Mouse (Mus musculus) heart, embryonic 15.5 days (tissue): ENCODE data around the gene Slc30a4. TPM values are rescaled to one million over a fixed set of nuclear protein-coding genes. Genes with fewer than 3 reads are reported as not detected.
A peak's percentile ranks its signal among the peaks of the same experiment; 100 is the strongest.

Experiments used
- ATAC-seq: fragments of 200-750 bp; cut with Nextera tagmentation; replicated peaks from 2 replicates; pipeline ENCODE4 v1.8.0; 2017; ENCODE audit warnings: low read depth, moderate TSS enrichment; ENCODE audit not compliant: insufficient number of reproducible peaks, insufficient read depth, low FRiP score
- H3K27ac ChIP-seq: fragments of 300-500 bp; sonication (generic); 2 replicates; pipeline ENCODE4 v1.5.1; 2015; ENCODE audit warnings: mild to moderate bottlenecking, inconsistent platforms
- H3K27me3 ChIP-seq: fragments of 300-500 bp; sonication (generic); 2 replicates; pipeline ENCODE4 v1.6.1; 2015; ENCODE audit warnings: inconsistent platforms
- H3K36me3 ChIP-seq: fragments of 300-500 bp; sonication (generic); 2 replicates; pipeline ENCODE4 v1.6.1; 2015; ENCODE audit warnings: mild to moderate bottlenecking, inconsistent platforms
- H3K4me1 ChIP-seq: fragments of 300-500 bp; sonication (generic); replicated peaks from 2 replicates; pipeline ENCODE4 v1.6.1; 2015; ENCODE audit warnings: inconsistent platforms
- H3K4me2 ChIP-seq: fragments of 300-500 bp; sonication (generic); 2 replicates; pipeline ENCODE4 v1.6.1; 2015; ENCODE audit warnings: inconsistent platforms, mild to moderate bottlenecking, moderate library complexity
- H3K4me3 ChIP-seq: fragments of 300-500 bp; sonication (generic); 2 replicates; pipeline ENCODE4 v1.5.1; 2015; ENCODE audit warnings: mild to moderate bottlenecking, inconsistent platforms
- H3K9ac ChIP-seq: fragments of 300-500 bp; sonication (generic); 2 replicates; pipeline ENCODE4 v1.6.1; 2015; ENCODE audit warnings: mild to moderate bottlenecking, inconsistent platforms
- H3K9me3 ChIP-seq: fragments of 300-500 bp; sonication (generic); replicated peaks from 2 replicates; pipeline ENCODE4 v1.6.1; 2016; ENCODE audit warnings: inconsistent platforms
- WGBS: fragments of 180-500 bp; shearing (Covaris S2); methylation state at CpG from one replicate; pipeline ENCODE4 v1.1.7; 2015; ENCODE audit warnings: mixed read lengths; 5-methylcytosine and 5-hydroxymethylcytosine counted together
- polyA plus RNA-seq: library from polyadenylated mRNA; unstranded; fragments of >200 nt; fragmentation: Nextera tagmentation; extraction: Ambion mirVana; gene quantifications from 2 replicates; pipeline ENCODE4 v1.2.1, GENCODE M21; 2015

Slc30a4 gene
- polyA plus RNA-seq, 1 experiment from 2014 or later: 5.3 TPM

DNA sequence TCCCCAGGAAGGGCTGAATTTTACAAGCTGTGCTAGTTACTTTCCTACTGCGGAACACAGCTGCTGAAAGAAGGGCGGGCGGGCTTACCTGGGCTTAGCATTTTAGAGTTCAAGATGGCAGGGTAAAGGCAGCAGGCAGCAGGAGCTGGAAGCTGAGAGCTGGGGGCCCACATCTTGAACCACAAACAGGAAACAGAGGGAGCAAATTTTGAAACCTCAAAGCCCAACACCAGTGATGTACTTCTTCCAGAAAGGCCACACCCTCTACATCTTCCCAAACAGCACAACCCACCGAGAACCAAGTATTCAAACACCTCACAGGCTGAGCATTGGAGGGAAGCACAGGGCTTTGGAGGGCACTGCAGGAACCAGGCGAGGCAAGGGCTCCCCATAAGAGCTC is 29.6 kb downstream of the Slc30a4 start:
- 61% methylated on average over 5 of the region's 5 CpGs for WGBS
- Histone ChIP-seq H3K4me2 (no peak overlapping the region), H3K27ac (no peak overlapping the region), H3K4me1 (no peaks in the 10 kb centered on the region), H3K9ac (no peak overlapping the region), H3K4me3 (no peak overlapping the region), H3K27me3 (no peaks in the 10 kb centered on the region; the same call in 1 of the 2 replicates), H3K36me3 (no peaks in the 10 kb centered on the region), H3K9me3 (no peaks in the 10 kb centered on the region)
- no peak for ATAC-seq

DNA sequence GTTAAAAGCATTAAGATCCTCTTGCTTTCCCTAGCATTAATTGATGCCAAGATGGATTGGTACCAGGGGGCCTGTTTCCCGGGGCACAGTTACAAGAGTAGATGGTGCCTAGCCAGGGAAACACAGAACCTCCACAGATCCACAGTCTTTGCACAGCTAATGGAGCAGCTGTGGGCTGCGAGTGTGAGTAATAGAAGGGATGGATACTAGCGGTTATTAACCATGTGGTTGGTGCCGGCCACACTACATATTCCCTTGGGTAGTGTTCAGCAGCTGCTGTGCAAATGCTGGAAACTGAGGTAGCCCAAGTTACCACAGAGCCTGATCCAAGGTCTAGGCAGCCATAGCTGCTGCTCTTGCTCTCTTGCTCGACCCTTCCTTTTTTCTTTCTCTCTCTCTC is 30.7 kb downstream of the Slc30a4 start:
- H3K36me3 ChIP-seq: no peaks in the 10 kb centered on the region
- no peak for ATAC-seq
- H3K9ac ChIP-seq: no peak overlapping the region
- H3K9me3 ChIP-seq: no peaks in the 10 kb centered on the region
- H3K4me2 ChIP-seq: no peak overlapping the region
- H3K4me1 ChIP-seq: no peaks in the 10 kb centered on the region
- peaks cover 2% of the 10 kb centered on the region for H3K27me3 ChIP-seq
- no peak overlapping the region for H3K27ac ChIP-seq
- WGBS: 78% methylated on average over 5 of the region's 5 CpGs
- no peak overlapping the region for H3K4me3 ChIP-seq

DNA sequence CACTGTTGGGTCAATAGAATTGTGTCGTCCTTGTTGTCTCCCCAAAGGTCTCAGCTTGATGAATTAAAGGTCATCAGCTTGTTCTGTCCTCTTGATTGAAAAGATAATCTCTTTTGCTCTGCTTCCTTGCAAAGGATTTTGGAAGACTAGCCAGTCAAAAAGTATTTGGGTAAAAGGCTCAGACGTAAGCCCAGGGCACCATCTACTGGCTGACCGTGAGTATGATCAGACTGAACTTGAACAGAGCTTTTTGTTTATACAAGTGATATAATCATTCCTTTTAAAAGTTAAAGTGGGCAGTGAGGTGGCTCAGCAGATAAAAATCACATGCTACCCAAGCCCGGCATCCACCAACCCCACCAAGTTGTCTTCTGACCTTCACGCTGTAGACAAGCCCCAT is 34.6 kb downstream of the Slc30a4 start:
- no peak overlapping the region for H3K27ac ChIP-seq
- H3K4me1 ChIP-seq: 0 out of 2 replicates have a peak, but pooled peaks cover 2% of the 10 kb centered on the region
- H3K36me3 ChIP-seq: no peaks in the 10 kb centered on the region
- no peaks in the 10 kb centered on the region for H3K9me3 ChIP-seq
- H3K4me3 ChIP-seq: no peak overlapping the region
- 31% methylated on average over 5 of the region's 5 CpGs for WGBS
- H3K4me2 ChIP-seq: no peak overlapping the region
- no peak overlapping the region for H3K9ac ChIP-seq
- peaks cover 6% of the 10 kb centered on the region; the same call in 1 of the 2 replicates for H3K27me3 ChIP-seq
- no peak for ATAC-seq

DNA sequence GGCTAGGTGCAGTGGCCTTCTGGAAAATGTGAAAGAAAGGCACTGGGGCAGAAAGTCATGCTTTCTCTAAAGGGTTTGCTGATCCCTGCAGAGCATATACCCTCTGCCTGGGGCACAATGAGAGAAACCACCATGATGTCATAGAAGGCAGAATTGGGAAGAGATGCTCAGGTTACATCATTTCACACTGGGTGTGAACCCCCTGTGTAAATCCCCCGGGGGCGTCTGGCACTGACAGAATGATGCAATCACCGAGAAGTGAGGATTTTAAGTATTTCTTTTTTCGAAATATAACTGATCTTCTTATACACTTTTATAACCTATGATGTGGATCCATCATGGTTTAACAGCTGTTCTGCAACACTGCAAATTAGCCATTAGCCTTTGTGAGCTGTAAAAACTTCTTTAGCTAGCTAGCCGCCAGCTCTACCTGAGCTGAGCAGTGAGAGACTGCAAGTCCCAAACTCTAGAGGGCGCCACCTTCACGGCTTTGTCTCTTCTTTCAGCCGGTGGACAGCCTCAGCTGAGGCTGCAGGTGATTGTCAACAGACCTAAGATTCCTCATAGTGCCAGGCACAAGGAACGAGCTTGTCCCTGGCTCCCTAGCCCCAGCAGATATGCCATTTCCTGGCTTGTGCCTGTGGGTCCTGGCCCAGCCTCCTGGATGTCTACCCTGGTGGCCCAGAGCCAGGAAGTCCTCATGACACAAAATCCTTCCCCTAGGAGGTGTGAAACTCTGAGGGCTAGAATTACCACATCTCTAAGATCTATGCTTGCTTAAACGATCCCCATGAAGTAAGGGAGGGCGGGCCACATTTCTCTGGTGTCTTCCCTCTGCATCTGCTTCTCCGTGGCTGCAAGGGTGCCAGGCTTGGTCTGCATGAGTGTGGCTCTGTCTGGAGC is 36.2 kb downstream of the Slc30a4 start:
- H3K27ac ChIP-seq: no peak overlapping the region
- H3K27me3 ChIP-seq: peaks cover 6% of the 10 kb centered on the region; the same call in 1 of the 2 replicates
- 34% methylated on average over 12 of the region's 12 CpGs for WGBS
- no peak overlapping the region for H3K4me2 ChIP-seq
- H3K36me3 ChIP-seq: no peaks in the 10 kb centered on the region
- 0 out of 2 replicates have a peak, but pooled peaks cover 2% of the 10 kb centered on the region for H3K4me1 ChIP-seq
- no peak overlapping the region for H3K4me3 ChIP-seq
- H3K9me3 ChIP-seq: no peaks in the 10 kb centered on the region
- no peak for ATAC-seq
- no peak overlapping the region for H3K9ac ChIP-seq

DNA sequence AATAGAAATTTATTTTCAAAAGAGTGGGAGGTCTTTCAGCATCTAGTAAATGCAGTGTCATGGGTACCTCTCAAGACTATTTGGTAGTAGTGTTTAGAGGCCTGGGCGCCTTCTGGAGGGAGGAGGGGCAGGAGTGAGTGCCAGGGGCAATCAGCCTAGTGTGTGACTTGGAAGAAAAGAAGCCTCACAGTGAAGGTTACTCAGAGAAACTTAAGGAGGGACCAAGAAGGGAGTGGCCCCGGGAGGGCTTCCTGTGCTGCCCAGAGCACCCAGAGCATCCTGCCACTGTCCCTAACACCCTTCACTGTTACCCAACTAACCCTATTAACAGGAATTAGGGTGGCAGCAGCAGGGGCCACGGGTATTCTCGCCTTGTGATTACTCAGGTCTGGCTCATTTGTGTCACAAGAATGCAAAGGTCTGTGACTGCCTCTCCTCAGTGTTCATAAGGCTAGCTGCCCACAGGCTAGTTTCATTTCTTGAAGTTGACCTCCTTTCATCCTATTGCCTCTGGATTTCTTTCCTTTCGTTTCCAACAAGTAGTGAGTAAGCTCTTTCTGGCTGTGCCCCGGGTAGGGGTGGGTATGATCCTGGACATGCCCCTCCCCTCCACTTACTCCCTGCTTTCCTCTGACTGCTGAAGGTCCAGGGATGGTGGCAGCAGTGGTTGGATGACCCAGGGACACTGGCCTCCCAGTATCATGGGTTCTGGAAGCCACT is 37.0 kb downstream of the Slc30a4 start:
- Histone ChIP-seq H3K4me3 (no peak overlapping the region), H3K36me3 (no peaks in the 10 kb centered on the region), H3K4me1 (0 out of 2 replicates have a peak, but pooled peaks cover 2% of the 10 kb centered on the region), H3K4me2 (no peak overlapping the region), H3K9me3 (no peaks in the 10 kb centered on the region), H3K27me3 (peaks cover 6% of the 10 kb centered on the region; the same call in 1 of the 2 replicates), H3K9ac (no peak overlapping the region), H3K27ac (no peak overlapping the region)
- 32% methylated on average over 6 of the region's 6 CpGs for whole genome bisulfite sequencing
- no peak for ATAC-seq

DNA sequence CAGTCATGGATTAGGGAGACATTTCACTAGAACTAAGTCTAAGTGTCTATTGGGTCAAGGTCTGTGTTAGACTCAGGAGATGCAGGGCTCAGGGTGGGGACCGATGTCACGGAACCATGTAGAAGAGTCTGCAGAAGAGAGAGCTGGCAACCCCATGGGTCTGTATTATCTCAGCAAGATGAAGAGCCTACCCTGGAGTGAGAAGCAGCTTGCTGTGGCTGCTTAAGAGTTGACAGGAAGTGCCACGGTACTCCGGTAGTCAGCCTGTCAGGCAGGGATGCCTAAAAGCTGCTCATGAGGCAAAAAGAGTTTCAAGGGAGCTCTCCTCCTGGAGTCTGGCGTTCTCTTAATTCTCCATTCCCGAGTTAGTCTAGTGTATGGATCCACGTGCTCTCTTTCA is 42.6 kb downstream of the Slc30a4 start:
- no peaks in the 10 kb centered on the region for H3K27me3 ChIP-seq
- H3K4me2 ChIP-seq: no peak overlapping the region
- H3K36me3 ChIP-seq: no peaks in the 10 kb centered on the region
- H3K4me3 ChIP-seq: no peak overlapping the region
- H3K9ac ChIP-seq: no peak overlapping the region
- no peaks in the 10 kb centered on the region for H3K4me1 ChIP-seq
- H3K9me3 ChIP-seq: no peaks in the 10 kb centered on the region
- whole genome bisulfite sequencing: 71% methylated on average over 7 of the region's 7 CpGs
- ATAC-seq: no peak
- H3K27ac ChIP-seq: no peak overlapping the region

DNA sequence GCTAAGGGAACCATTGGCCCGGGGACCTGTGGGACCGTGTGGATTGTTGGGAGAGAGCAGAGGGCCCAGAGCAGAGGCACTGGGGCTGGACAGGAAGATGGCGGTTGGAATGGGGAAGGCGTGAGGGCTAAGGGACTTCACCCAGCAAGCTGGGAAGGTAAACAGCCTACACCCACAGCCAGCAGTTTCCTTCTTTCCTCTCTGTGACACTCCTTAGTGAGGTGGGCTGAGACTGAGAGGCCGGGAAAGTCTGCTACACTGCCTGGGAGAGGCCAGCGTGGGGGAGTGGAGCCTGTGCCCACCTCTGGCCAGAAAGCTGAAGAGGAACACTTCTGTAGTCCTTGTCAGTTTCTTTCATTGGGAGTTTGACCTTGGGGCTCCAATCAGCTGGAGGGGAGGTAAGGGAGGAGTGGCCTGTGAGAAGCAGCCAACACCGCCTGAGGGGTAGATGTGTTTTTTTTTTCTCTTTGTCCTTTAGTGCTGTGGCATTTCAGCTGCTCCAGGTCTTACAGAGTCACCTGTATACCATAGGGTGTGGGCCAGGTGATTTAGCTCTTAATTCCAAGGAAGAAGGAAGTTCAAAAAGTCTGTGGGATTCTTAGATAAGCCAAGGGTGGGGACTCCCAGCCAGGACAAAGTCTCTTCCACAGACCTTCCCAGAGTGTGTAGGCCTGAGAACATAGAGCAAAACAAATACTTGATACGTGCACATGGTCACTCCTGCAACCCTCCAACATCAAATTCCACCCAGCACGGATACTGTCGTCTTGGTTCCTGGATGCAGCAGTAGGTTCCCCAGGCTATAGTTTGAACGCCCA is 44.5 kb downstream of the Slc30a4 start:
- Histone ChIP-seq H3K9me3 (no peaks in the 10 kb centered on the region), H3K9ac (no peak overlapping the region), H3K36me3 (no peaks in the 10 kb centered on the region), H3K27me3 (no peaks in the 10 kb centered on the region), H3K27ac (no peak overlapping the region), H3K4me1 (no peaks in the 10 kb centered on the region), H3K4me3 (no peak overlapping the region), H3K4me2 (no peak overlapping the region)
- WGBS: 84% methylated on average over 11 of the region's 11 CpGs
- no peak for ATAC-seq

DNA sequence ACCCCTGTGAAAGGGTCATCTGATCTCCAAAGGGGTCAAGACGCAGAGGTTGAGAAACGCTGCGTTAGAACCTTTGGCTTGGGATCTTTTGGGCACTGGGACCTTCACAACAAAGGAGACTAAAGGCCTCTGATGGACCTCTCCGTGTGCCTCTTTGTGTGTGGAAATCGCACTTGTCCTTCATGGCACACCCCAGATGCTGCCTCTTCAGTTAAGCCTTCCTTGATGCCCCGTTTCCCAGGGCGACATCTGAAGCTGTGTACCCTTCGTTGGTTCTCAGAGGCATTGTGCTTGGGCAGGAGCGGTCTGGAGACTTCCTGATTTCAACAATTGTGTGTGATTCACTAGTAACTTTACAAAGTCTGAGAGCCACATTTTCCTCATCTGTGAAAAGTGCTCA is 45.7 kb downstream of the Slc30a4 start:
- no peak overlapping the region for H3K4me3 ChIP-seq
- H3K27ac ChIP-seq: no peak overlapping the region
- no peaks in the 10 kb centered on the region for H3K9me3 ChIP-seq
- H3K36me3 ChIP-seq: no peaks in the 10 kb centered on the region
- no peak overlapping the region for H3K4me2 ChIP-seq
- no peaks in the 10 kb centered on the region for H3K4me1 ChIP-seq
- WGBS: 76% methylated on average over 9 of the region's 9 CpGs
- ATAC-seq: no peak
- H3K27me3 ChIP-seq: no peaks in the 10 kb centered on the region
- no peak overlapping the region for H3K9ac ChIP-seq

DNA sequence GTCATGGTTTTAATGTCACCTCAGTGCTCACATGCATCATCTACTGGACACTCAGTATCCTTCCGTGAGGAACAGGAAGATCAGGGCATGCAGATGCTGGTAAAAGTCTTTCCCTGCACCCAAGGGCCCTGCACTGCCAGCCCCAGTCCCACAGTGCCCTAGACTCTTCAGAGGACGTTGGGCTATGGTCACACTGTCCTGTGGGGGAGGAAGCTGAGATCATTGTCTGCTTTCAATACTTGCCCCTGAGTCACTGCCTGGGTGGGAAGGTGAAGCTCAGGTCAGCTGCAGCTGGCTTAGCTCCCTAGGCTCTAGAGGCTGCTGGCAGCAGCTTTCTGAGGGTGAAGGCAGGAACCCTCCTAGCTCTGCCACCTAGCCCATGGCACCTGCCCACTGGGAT is 46.4 kb downstream of the Slc30a4 start:
- H3K4me3 ChIP-seq: no peak overlapping the region
- no peak overlapping the region for H3K9ac ChIP-seq
- H3K36me3 ChIP-seq: no peaks in the 10 kb centered on the region
- H3K9me3 ChIP-seq: no peaks in the 10 kb centered on the region
- H3K27me3 ChIP-seq: no peaks in the 10 kb centered on the region
- H3K4me1 ChIP-seq: no peaks in the 10 kb centered on the region
- H3K27ac ChIP-seq: no peak overlapping the region
- ATAC-seq: no peak
- WGBS: 43% methylated on average over 2 of the region's 2 CpGs
- no peak overlapping the region for H3K4me2 ChIP-seq

DNA sequence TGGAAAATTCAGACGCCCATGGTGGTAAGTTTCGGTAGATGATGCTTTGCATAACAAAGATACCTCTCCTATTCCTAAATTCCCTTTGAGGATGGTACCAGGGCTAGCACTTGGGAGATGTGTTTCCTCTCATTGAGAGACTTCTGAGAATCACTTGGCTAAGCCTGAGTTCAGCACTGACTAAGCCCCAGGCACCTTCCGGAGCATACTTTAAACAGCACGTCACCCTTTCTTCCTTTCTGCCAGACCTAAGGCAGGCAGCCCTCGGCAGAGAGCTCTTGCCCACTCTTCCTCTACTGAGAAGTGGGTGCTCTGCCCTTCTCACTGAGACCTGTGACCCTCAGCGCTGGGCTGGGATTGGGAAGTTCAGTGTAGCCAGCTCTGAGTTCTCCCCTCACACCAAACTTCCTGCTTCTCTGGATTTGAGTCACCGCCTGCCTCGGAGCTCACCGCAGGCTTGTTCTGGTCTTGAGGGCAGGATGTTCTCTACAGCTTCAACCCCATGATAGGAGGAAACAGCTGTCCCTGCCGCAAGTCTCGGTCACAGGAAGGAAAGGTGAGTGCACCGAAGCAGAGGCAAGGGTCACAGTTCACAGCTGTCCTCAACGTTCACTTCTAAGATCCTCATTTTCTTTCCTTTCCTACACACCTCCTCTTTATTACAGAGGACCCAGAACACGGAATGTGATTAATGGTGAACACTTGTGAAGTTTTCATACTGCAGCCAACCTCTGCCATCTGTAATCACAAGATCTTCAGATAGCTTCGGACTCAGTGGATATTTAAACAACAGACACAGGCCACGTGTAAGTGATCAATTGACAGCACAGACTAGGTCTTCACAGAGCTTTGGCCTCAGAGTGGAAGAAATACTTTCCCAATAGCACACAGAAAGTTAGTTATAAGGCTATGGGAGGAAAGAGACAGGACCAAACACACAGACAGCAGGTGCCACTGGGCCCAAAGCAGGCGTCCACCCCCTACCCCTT is 50.1 kb downstream of the Slc30a4 start:
- WGBS: 46% methylated on average over 17 of the region's 17 CpGs
- H3K27me3 ChIP-seq: no peaks in the 10 kb centered on the region
- H3K4me2 ChIP-seq: peak overlapping the region; percentile 15; the same call in 1 of the 2 replicates
- H3K36me3 ChIP-seq: no peaks in the 10 kb centered on the region
- no peaks in the 10 kb centered on the region for H3K9me3 ChIP-seq
- peak overlapping the region; percentile 25; the same call in 1 of the 2 replicates for H3K27ac ChIP-seq
- ATAC-seq: peak; percentile 48; the same call in 1 of the 2 replicates
- H3K4me3 ChIP-seq: no peak overlapping the region
- no peaks in the 10 kb centered on the region for H3K4me1 ChIP-seq
- H3K9ac ChIP-seq: no peak overlapping the region
